Mouse (Mus musculus): ENCODE results near the gene Atg14.

Gene Atg14

DNA sequence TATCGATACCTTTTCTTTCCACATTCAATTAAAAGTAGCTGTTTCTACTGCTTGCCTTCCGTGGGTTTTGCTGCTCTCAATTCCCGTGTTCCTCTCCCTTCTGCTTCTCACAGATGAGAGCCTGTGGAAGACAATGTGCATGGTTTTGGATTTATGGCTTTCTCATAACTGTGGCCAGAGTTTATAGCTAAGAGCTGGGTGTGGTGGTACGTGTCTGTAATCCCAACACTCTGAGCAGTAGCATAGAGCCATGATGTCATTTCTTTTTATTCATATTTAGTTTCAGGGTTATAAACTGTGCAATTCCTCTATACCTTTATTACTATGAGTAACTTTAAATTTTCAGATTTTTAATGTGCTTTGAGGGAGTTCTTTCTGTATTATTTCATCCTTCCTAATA lies 60.2 kb downstream of the Atg14 start:
- no peak for DNase-seq (ENCODE audit: extremely low read depth, low read depth, low spot score)

DNA sequence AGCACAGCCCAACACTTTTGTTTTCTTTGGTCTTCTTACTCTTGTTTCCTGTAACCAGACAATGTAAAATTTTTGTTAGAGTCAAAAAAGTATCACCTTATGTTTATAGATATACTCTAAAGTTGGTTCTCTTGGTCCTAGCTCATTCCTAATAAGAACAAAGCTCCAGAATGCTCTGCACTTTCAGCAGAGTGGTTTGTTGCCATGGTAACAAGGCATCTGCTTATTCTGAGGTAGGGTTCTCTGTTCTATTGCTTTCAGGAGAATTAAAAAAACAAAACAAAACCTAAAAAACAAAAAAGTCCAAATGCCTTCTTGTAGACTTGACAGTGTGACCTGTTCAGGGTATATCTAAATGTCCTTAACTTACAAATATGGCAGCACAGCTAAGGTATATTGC lies 62.4 kb downstream of the Atg14 start:
- no peak for DNase-seq (ENCODE audit: extremely low read depth, low read depth, low spot score)

DNA sequence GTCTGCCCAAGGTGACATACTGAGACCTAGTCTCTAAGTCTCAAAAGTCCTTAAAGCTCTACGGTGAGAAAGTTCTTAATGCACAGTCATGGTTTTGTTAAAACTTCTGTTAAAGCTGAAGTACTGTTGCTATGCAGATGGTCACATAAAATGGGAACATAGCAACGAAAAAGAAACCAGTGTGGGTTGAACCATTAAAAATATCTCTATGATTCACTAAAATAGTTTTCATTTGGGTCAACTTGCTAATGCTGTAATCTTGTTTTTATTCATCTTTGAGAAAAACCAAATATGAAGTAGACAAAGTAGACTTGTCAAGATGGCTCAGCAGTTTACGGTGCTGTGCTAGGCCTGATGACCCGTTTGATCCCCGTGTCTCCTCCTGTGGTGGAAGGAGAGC lies 63.8 kb downstream of the Atg14 start:
- no peak for DNase-seq (ENCODE audit: extremely low read depth, low read depth, low spot score)

DNA sequence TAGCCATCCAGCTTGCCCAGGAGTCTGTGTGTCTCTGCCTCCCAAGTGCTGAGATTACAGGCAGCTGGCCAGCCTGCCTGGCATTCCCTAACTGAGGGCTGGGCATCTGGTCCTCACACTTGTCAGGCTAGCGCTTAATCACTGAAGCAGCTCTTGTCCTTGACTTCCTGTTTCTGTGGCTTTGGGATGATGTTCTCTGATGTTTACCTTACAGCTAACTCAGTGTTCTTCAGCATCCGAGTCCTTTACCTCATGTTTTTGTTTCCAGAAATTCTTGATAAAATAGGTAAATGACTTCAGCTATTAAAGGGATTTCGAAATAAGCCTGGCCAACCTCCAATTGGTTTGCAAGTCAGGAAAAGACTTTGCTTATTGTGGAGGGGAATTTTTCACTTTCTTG lies 66.4 kb downstream of the Atg14 start:
- DNase-seq (ENCODE audit: extremely low read depth, low read depth, low spot score) = no peak

DNA sequence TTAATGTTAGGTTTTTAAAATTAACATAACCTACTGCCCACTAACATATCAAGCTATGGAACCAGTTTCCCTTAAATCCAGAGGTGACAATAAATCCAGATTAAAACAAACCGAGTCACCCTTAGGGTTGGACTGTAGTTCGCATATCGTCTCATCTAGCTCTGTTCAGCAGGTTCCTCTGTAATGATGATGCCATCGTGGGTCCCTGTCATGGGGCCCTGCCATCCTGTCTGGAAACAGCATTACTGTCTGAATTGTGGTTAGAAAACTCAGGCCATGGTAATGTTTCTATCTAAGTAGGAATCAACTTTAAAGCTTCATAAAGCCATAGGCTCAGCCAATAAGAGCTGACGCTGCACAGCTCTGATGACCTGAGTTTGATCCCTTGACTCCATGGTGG lies 71.8 kb downstream of the Atg14 start:
- no peak for DNase-seq (ENCODE audit: extremely low read depth, low read depth, low spot score)

DNA sequence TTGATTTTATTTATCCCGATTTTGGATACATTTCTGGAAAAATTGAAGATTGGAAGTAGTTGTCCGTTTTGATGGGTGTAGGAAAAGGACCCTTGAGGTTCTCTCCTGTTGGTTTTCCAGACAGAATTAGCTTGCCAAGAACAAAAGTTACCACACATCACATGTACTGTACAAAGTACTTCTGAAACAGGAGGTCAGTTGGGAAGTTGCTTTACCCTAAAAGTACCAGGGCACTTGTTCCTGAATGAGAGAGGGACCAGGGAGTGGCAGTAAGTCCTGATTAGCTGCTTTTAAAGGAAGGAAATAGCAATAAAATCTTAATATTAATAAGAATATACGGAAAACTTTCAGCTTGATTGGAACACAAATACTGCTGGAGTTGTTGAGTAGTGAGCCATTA lies 73.3 kb downstream of the Atg14 start:
- DNase-seq (ENCODE audit: extremely low read depth, low read depth, low spot score) = no peak

DNA sequence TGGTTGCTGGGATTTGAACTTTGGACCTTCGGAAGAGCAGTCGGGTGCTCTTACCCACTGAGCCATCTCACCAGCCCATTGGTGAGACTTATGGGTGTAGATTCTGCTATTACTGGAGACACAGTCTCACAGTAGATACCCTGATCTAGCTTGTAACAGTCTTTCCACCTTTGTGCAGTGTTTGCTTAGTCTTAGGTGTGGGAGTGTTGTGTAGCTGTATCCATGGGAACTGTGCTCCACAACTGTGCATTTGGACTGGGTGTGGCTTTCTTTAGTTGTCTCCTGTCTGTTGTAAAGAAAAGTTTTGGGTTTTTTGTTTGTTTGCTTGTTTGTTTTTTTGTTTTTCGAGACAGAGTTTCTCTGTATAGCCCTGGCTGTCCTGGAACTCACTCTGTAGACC lies 74.5 kb downstream of the Atg14 start:
- DNase-seq (ENCODE audit: extremely low read depth, low read depth, low spot score) = no peak

DNA sequence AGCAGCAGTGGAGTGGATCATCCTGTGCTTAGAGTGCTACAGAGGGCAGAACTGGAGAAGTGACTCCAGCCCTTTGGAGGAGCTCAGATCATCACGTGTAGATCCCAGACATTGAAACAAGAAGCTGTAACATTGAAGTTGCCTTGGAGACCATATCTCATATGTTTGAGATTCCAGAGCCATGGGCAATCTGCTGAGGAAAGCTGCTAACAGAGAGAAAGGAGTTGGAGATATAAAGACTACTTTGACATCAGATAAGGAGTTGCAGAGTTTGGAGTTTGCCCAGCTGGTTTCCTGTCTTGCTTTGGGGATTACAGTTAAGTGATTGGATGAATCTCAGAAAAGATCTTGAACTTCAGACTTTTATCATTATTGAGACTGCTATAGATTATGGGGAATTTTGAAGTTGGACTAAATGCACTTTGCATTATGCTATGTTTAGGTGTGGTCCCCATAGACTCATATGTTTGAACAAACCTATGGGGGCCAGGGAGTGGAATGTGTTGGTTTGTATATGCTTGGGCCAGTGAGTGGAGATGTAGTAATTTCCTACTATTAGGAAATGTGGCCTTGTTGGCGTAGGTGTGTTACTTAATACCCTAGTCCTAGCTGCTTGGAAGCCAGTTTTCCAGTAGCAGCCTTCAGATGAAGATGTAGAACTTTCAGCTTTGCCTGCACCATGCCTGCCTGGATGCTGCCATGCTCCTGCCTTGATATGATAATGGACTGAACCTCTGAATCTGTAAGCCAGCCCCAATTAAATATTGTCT lies 76.7 kb downstream of the Atg14 start:
- no peak for DNase-seq (ENCODE audit: extremely low read depth, low read depth, low spot score)
